Mouse (Mus musculus) Patski (cell line): ENCODE measurements around the gene Tctex1d1. TPM values are rescaled to one million over a fixed set of nuclear protein-coding genes. Genes with fewer than 3 reads are reported as not detected.

Source experiments
- ATAC-seq: fragments of 100-300 bp; one replicate; pipeline ENCODE4 v1.8.0; 2021
- CTCF ChIA-PET: fragments of 350-600 bp; sonication (Branson Sonifier 250); formaldehyde crosslinking; loops from one replicate; lab custom pipeline; 2022; ENCODE audit warnings: inconsistent platforms; lab: Charles Lee
- POLR2A ChIA-PET: fragments of 350-600 bp; sonication (Branson Sonifier 250); formaldehyde crosslinking; loops from one replicate; lab custom pipeline; 2022; ENCODE audit warnings: antibody characterized with exemption, inconsistent platforms; lab: Charles Lee
- DNase-seq: peaks from one replicate; pipeline ENCODE4 v3.0.0-alpha.2; 2011; ENCODE audit warnings: low read depth, low spot score
- H3K27me3 ChIP-seq: fragments of 371-371 bp; one replicate; pipeline ENCODE4 v1.5.1; 2021
- CTCF ChIP-seq: fragments of 100-300 bp; IDR thresholded peaks from one replicate; pipeline ENCODE4 v1.5.1; 2021
- in situ Hi-C: fragments of 300-500 bp; cut with MboI; formaldehyde crosslinking; loops from 3 replicates; pipeline ENCODE4 v1.11.1; 2018; ENCODE audit warnings: low pct_unique_long_range_greater_than_20kb, mixed read lengths
- polyA plus RNA-seq: library from polyadenylated mRNA; unstranded; gene quantifications from one replicate; pipeline ENCODE4 v1.2.3, GENCODE M21; 2021

Gene Tctex1d1
- polyA plus RNA-seq, 1 experiment from 2014 or later = not detected

- no peak for TF ChIP-seq CTCF
- ChIA-PET POLR2A (no interaction called here), CTCF (no interaction called here)
- ATAC-seq (no peak), DNase-seq (no peak)
- H3K27me3 ChIP-seq = peaks cover 15% of the 10 kb centered on the region
- in situ Hi-C loops = loop anchor here (10.0 to 25.0 kb wide), 2 partner anchors 255 to 482 kb away; no protein-coding TSS in a partner anchor
These were observed 8.8 kb upstream of the Tctex1d1 start for GRCm38 (mm10) chr4:102969599-102969998.

GRCm38 (mm10) chr4:102971159-102971558 lies 7.2 kb upstream of the Tctex1d1 start:
- in situ Hi-C loops = loop anchor here (25.0 kb wide), 1 partner anchor 484 kb away; no protein-coding TSS in a partner anchor
- CTCF ChIA-PET = no interaction called here
- no peak for TF ChIP-seq CTCF

DNA sequence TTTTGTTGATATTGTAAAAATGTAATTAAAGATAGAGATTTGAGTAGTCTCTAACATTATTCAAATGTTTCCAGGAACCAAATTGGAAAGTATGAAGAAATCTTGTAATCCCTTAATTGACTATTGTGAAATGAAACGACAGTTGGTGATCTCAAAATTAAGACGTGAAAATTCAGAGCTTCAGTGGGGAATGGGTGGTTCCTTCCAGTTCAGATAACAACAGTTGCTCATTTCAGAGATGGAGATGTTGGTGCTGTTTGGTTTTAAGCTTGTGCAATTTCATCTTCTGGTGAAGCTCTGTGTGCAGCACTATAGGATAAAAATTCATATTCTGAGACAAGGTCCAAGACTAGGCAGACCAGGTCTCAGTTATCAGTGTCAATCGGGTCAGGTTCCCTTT lies 6.3 kb upstream of the Tctex1d1 start:
- no peak for TF ChIP-seq CTCF
- no peak for DNase-seq
- in situ Hi-C loops = loop anchor here (25.0 kb wide), 1 partner anchor 485 kb away; no protein-coding TSS in a partner anchor
- ChIA-PET POLR2A (no interaction called here), CTCF (interaction anchor here (1.5 kb wide), 1 partner anchor 15 kb away, joined by 5 read pairs; no protein-coding TSS in a partner anchor)
- ATAC-seq = no peak
- H3K27me3 ChIP-seq = peaks cover 19% of the 10 kb centered on the region

More at GRCm38 (mm10) chr4:102971159-102971558, 7.2 kb upstream of the Tctex1d1 start:
- peaks cover 19% of the 10 kb centered on the region for H3K27me3 ChIP-seq
- POLR2A ChIA-PET = no interaction called here
- DNase-seq = no peak
- no peak for ATAC-seq

DNA sequence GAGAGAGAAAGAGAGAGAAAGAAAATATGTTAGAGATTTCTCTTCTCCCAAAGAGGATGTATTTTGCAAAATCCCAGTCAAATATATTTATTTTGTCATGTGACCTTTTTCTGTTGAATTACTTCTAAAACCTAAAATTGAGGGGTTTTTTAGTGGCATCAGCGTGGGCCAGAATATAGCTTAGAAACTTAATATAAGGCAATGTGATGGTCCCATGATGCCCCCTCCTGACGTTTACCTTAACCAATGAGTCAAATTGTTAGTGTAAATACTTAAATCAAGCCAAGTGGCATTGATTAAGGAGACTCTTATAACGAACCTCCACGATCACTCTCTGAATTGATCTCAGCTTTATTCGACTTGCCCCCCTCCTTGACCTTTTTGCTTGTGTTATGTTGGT lies 4.2 kb upstream of the Tctex1d1 start:
- DNase-seq = no peak
- peaks cover 19% of the 10 kb centered on the region for H3K27me3 ChIP-seq
- no peak for ATAC-seq
- ChIA-PET POLR2A (no interaction called here), CTCF (interaction anchor here (1.1 kb wide), 1 partner anchor 13 kb away, joined by 3 read pairs; no protein-coding TSS in a partner anchor)
- in situ Hi-C loops = loop anchor here (25.0 kb wide), 1 partner anchor 487 kb away; no protein-coding TSS in a partner anchor
- no peak for TF ChIP-seq CTCF

DNA sequence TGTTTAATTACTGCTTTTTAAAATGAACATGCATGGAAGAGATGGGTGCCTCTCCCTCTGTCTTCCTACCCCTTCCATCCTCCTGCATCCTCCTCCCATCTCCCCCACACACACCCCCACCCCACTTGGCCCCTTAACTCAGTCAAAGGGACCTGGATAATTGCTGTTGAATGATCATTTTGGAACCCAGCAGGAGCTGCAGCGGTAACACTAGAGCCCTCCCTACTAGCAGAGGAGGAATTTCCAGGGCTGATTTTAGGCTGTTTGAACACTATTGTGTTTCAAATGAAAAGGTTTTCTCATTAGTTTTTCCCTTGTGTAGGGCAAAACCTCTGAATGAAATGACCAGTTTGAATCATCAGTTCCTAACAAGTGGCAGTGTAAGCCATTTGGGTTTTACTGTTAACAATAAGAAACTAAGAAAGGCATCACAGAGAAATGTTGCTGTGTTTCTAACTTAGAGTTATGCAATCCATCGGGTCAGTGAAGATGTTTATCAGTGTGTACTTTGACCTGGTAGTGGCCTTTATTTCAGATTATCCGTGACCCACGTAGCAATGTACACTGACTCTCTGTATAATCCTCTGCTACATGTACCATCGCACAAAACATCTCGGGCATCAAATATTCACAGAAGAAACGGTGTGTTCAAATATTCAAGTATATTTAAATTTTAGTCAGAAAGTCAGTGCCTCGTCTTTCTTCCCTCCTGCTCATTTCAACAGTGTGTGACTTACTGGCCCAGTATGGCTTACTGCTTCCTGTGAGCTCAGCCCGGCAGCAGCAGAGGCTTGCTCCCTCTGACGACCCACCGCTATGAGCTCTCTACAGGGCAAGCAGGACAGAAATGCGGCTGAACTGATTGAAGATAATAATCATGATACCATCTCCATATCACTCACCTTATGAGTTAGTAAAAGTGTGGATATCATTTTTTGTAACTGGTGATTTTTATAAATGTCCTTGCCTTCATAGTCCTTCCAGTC lies 1.8 kb upstream of the Tctex1d1 start:
- no peak for TF ChIP-seq CTCF
- ChIA-PET POLR2A (no interaction called here), CTCF (interaction anchor here (0.8 to 1.0 kb wide), 3 partner anchors 9 to 11 kb away, joined by 3 to 4 read pairs (median 3); no protein-coding TSS in a partner anchor)
- peaks cover 13% of the 10 kb centered on the region for H3K27me3 ChIP-seq
- no peak for DNase-seq
- ATAC-seq = no peak
- in situ Hi-C loops = no loop called here

- ATAC-seq (no peak), DNase-seq (no peak)
- POLR2A ChIA-PET = no interaction called here
- CTCF ChIA-PET = interaction anchor here (0.8 to 1.0 kb wide), 2 partner anchors 8 to 9 kb away, joined by 3 to 4 read pairs; no protein-coding TSS in a partner anchor
- peaks cover 7% of the 10 kb centered on the region for H3K27me3 ChIP-seq
- in situ Hi-C loops = no loop called here
- no peak for TF ChIP-seq CTCF
These were observed 556 bp upstream of the Tctex1d1 start for GRCm38 (mm10) chr4:102977778-102978321.

DNA sequence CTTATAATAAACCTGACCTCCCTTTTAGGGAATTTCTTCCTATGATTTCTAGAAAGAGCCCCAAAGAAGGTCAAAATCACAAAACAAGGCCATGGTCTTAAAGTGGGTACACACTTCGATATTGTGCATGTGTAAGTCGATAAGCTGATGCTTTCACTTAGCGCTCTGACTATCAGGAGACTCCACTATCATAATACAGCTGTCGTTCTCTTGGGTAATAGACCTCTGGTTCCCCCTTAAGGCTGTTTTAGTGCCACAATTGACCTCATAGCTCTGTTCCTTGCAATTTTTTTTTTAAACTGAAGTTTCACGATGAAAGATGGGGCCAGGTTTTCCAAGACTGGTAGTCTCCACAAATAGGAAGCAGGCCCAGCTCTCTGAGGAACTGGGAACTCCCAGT lies 979 bp downstream of the Tctex1d1 start:
- ChIA-PET POLR2A (no interaction called here), CTCF (no interaction called here)
- ATAC-seq (no peak), DNase-seq (no peak)
- H3K27me3 ChIP-seq = peaks cover 7% of the 10 kb centered on the region
- no peak for TF ChIP-seq CTCF
- in situ Hi-C loops = no loop called here

DNA sequence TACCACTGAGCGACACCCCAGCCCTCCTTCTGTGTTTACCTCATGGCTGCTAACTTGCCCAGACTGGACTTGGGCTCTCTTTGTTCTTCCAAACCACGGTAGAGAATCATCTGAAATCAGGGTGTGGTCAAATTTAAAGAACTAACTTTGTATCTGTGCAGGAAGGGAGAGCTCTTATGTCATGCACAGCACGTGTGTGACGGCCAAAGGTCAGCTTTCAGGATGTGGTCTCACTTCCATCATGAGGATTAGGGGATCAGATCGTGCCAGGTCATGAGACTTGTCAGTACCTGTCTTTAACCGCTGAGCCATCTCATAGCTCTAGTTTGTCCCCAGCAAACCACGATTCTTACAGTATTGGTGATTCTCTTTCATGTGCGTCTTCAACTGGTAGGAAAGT lies 3.3 kb downstream of the Tctex1d1 start:
- H3K27me3 ChIP-seq = peaks cover 3% of the 10 kb centered on the region
- ChIA-PET POLR2A (no interaction called here), CTCF (no interaction called here)
- ATAC-seq (no peak), DNase-seq (no peak)
- no peak for TF ChIP-seq CTCF
- in situ Hi-C loops = loop anchor here (10.0 kb wide), 1 partner anchor 363 kb away; no protein-coding TSS in a partner anchor

DNA sequence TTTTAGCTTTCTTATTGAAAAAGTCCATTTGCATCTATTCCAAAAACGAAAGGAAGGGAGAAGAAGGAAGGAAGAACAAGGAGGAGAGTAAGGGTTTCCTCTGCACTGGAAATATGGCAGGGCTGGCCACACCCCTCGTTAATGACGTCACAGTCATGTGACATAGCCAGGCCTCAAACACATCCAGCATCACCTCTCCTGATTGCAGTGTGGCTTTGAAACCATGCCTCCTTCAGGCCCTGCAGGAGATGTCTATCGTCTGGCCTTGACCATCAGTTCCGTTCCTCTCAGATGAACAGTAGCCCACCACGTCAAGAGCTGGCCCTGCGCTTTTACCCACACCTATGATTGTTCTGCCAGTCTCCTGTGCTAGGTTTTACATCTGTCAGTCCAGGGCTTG lies 7.8 kb downstream of the Tctex1d1 start:
- ChIA-PET CTCF (interaction anchor here (0.6 to 2.1 kb wide), 8 partner anchors 9 to 472 kb away, joined by 3 to 6 read pairs (median 4); no protein-coding TSS in a partner anchor), POLR2A (no interaction called here)
- H3K27me3 ChIP-seq = peaks cover 2% of the 10 kb centered on the region
- no peak for TF ChIP-seq CTCF
- in situ Hi-C loops = loop anchor here (5.0 to 10.0 kb wide), 2 partner anchors 161 to 359 kb away; no protein-coding TSS in a partner anchor
- DNase-seq = no peak
- no peak for ATAC-seq

DNA sequence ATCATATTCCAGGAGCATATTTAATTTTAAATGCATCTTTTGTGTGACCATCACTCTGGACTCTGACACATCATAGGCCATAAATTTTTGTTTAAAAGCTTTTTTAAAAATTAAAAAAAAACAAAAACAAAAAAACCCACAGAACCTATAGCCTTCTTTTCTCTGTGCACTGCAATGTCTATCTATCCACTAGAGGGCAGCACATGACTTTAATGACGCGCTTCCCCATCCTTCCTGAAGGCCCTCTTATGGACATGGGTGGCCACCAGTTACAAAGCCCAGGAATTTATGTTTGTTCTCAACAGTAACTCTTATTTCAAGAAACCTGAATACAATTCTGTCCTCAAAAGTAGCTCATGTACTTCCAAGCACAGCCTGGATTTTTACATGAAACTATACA lies 8.5 kb downstream of the Tctex1d1 start:
- CTCF ChIA-PET = interaction anchor here (0.6 to 2.1 kb wide), 9 partner anchors 9 to 471 kb away, joined by 3 to 7 read pairs (median 3); no protein-coding TSS in a partner anchor
- peak; percentile 68 for TF ChIP-seq CTCF
- in situ Hi-C loops = loop anchor here (5.0 to 10.0 kb wide), 2 partner anchors 160 to 358 kb away; no protein-coding TSS in a partner anchor
- H3K27me3 ChIP-seq = no peaks in the 10 kb centered on the region
- DNase-seq = no peak
- no peak for ATAC-seq
- POLR2A ChIA-PET = no interaction called here
